Mouse (Mus musculus) cortical plate, adult 2 months (tissue): ENCODE data around the gene Pdpn.

Source experiments
- CTCF ChIP-seq: fragments of 200-500 bp; IDR thresholded peaks from 2 replicates; pipeline ENCODE4 v1.5.1; 2011; ENCODE audit warnings: mild to moderate bottlenecking, control low read depth, low read length; ENCODE audit not compliant: insufficient read depth; ENCODE audit errors: extremely low read depth
- POLR2A ChIP-seq: fragments of 200-500 bp; IDR thresholded peaks from 2 replicates; pipeline ENCODE4 v1.6.1; 2011; ENCODE audit warnings: mild to moderate bottlenecking, low read length, control low read depth; ENCODE audit not compliant: insufficient read depth; ENCODE audit errors: extremely low read depth

GRCm38 (mm10) chr4:143299325-143300070 lies at the start of gene Pdpn:
- TF ChIP-seq POLR2A (no peak), CTCF (no peak)
